Mouse (Mus musculus) myocyte (in vitro differentiated cells): Measurements from ENCODE around the gene Pdss2.

Source experiments
- CEBPB ChIP-seq: IDR thresholded peaks from 2 replicates; pipeline ENCODE4 v1.6.1; 2011; ENCODE audit warnings: mild to moderate bottlenecking, moderate library complexity; ENCODE audit not compliant: poor library complexity, insufficient read depth, severe bottlenecking
- E2F4 ChIP-seq: IDR thresholded peaks from one replicate; pipeline ENCODE4 v1.6.1; 2011; ENCODE audit warnings: mild to moderate bottlenecking, control low read depth, moderate library complexity; ENCODE audit not compliant: insufficient read depth
- MAX ChIP-seq: IDR thresholded peaks from one replicate; pipeline ENCODE4 v1.6.1; 2011; ENCODE audit warnings: low read depth, mild to moderate bottlenecking, control low read depth
- MYOD1 ChIP-seq, 3 experiments: IDR thresholded peaks; one replicate each; pipeline ENCODE4 v1.6.1; 2011; ENCODE audit warnings: control low read depth in 2 of 3, low read depth in 2 of 3, mild to moderate bottlenecking in 2 of 3, moderate library complexity in 1 of 3; ENCODE audit not compliant: insufficient read length in 2 of 3, control insufficient read depth in 1 of 3
- MYOG ChIP-seq, 3 experiments: IDR thresholded peaks; one replicate each; pipeline ENCODE4 v1.6.1; 2011; ENCODE audit warnings: control low read depth in 2 of 3, low read depth in 2 of 3, mild to moderate bottlenecking in 2 of 3; ENCODE audit not compliant: insufficient read length in 2 of 3, control insufficient read depth in 1 of 3, insufficient read depth in 1 of 3
- POLR2A ChIP-seq: IDR thresholded peaks from one replicate; pipeline ENCODE4 v1.6.1; 2011; ENCODE audit warnings: low read depth, mild to moderate bottlenecking, control low read depth, moderate library complexity; ENCODE audit not compliant: insufficient read length
- POLR2AphosphoS2 ChIP-seq: IDR thresholded peaks from one replicate; pipeline ENCODE4 v1.6.1; 2011; ENCODE audit warnings: low read depth, control low read depth; ENCODE audit not compliant: insufficient read length
- REST ChIP-seq: IDR thresholded peaks from one replicate; pipeline ENCODE4 v1.6.1; 2011; ENCODE audit warnings: mild to moderate bottlenecking, control low read depth, moderate library complexity; ENCODE audit not compliant: insufficient read depth, insufficient read length
- SRF ChIP-seq: IDR thresholded peaks from one replicate; pipeline ENCODE4 v1.6.1; 2011; ENCODE audit warnings: low read depth; ENCODE audit not compliant: control insufficient read depth, insufficient read length
- TCF12 ChIP-seq: IDR thresholded peaks from one replicate; pipeline ENCODE4 v1.6.1; 2011; ENCODE audit warnings: mild to moderate bottlenecking, control low read depth; ENCODE audit not compliant: poor library complexity, insufficient read depth, severe bottlenecking
- TCF3 ChIP-seq: IDR thresholded peaks from one replicate; pipeline ENCODE4 v1.6.1; 2011; ENCODE audit warnings: low read depth, control low read depth; ENCODE audit not compliant: insufficient read length
- USF1 ChIP-seq: IDR thresholded peaks from one replicate; pipeline ENCODE4 v1.6.1; 2011; ENCODE audit warnings: low read depth, mild to moderate bottlenecking, control low read depth, moderate library complexity

DNA sequence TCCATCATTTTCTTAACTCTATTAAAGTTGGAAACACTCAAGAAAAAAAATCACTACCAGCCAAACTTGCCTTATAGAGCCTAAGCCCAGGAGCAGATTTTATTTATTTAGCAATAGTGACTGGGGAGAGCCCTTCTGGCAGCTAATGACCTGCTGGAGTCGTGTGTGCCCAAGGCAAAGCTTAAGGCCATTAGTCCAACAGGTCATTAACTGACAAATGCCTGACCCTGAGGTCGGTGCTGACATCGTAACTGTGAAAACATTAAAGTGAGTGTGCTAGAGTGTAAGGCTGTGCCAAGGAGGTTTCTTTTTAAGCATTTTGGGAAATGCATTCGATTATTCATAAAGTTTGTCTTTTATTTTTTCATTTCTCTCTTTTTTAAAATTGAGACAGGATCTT lies 136.6 kb downstream of the Pdss2 start:
- TF ChIP-seq TCF12 (no peak), USF1 (no peak), POLR2A (no peak), MYOG (IDR thresholded peaks at IDR 0.05; ENCODE audit: control insufficient read depth in 1 of 3, insufficient read depth in 1 of 3, insufficient read length in 2 of 3, low read depth in 2 of 3) (no peak), POLR2AphosphoS2 (no peak), REST (no peak), TCF3 (no peak), MAX (no peak), CEBPB (no peak), MYOD1 (IDR thresholded peaks at IDR 0.05; ENCODE audit: control insufficient read depth in 1 of 3, insufficient read length in 2 of 3, low read depth in 2 of 3) (no peak), E2F4 (no peak), SRF (no peak)
